Mouse (Mus musculus) cerebellum, adult 18-20 months (tissue): Measurements from ENCODE around the gene Krtap1-4.
A peak's percentile ranks its signal among the peaks of the same experiment; 100 is the strongest.
"Not testable (repeated sequence)": the region's sequence is repeated elsewhere in the genome, so short reads cannot be mapped to it uniquely, and the experiment has no call there.

ENCODE experiments used
- DNase-seq, 2 experiments: peaks; one replicate each; pipeline ENCODE4 v3.0.0; 2021

The Krtap1-4 gene

GRCm38 (mm10) chr11:99583245-99583704, at the start of gene Krtap1-4:
Gene Krtap1-4 (minus strand): TSS chr11:99583654.
- DNase-seq, result no peak

DNA sequence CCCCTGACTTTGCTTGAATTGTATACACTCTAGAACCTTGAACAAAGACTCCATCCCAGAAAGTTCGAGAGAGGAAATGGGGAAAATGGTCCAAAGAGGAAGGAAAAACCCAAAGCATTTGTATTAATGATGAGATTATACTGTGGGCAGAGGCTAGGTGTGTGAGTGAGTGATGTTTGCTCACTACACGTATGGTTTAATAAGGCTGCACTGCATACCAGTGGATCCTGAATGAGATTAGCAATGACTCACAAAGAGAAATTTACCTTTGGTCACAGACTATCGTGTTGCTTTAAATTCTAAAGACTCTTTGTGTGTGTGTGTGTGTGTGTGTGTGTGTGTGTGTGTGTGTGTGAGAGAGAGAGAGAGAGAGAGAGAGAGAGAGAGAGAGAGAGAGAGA, 47.4 kb upstream of the Krtap1-4 start:
- DNase-seq, result no peak

DNA sequence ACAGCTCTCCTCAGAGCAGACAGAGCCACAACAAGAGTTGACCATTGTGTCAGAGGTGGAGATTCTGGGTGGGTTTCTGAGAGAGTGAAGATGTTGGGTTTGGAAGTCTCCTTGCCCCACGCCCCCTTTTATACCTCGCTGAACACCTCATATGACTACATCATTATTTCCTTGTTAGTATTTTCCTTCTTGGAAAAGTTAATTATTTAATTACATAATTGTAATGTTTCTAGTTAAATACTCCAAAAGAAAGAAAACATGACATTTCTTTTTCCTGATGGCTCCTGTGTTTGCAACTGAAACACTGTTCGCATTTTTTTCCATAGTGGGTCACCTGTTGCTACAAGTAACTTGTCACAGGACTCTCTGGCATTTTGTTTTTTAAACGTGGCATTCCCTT, 44.7 kb upstream of the Krtap1-4 start, which contains the start of gene Krtap4-1:
Krtap4-1 (minus strand) TSS at position 101 of the 400 bp plus-strand sequence.
- no peak for DNase-seq

GRCm38 (mm10) chr11:99620335-99620734, 36.9 kb upstream of the Krtap1-4 start, which contains the start of gene Gm11562:
Gene Gm11562 (minus strand): TSS chr11:99620435.
- DNase-seq, result no peak

- DNase-seq, result no peak
Measured at GRCm38 (mm10) chr11:99614796-99615363, 31.4 kb upstream of the Krtap1-4 start, which contains the start of gene Krtap2-4. Gene Krtap2-4 (minus strand): TSS chr11:99614846.

- not testable (repeated sequence) for DNase-seq
Measured at GRCm38 (mm10) chr11:99610089-99610488, 26.6 kb upstream of the Krtap1-4 start, which contains the start of gene Gm11937. Gene Gm11937 (minus strand): TSS chr11:99610189.

DNA sequence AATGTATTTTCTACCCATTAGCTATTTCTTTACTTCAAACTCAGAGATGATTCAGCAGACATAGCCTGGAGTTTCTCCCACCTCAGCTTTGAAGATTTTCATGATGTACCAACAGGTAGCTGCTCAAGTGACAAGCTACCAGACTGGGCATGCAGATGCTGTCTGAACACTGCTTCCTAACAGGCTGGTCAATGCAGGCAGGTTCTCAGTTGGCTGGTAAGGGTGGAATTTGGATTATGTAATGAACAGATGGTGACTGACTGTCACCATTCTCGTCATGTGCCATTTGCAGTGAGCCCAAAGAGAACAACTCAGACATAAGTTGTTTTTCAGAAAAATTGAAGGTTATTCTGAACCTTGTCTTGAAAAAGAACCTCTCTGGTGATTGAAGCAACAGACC, 25.7 kb upstream of the Krtap1-4 start:
- peak; percentile 19 to 37 for DNase-seq

GRCm38 (mm10) chr11:99603208-99603607, 19.8 kb upstream of the Krtap1-4 start, which contains the start of gene Gm11938:
Gene Gm11938 (minus strand): TSS chr11:99603308.
- DNase-seq, result not testable (repeated sequence)

DNA sequence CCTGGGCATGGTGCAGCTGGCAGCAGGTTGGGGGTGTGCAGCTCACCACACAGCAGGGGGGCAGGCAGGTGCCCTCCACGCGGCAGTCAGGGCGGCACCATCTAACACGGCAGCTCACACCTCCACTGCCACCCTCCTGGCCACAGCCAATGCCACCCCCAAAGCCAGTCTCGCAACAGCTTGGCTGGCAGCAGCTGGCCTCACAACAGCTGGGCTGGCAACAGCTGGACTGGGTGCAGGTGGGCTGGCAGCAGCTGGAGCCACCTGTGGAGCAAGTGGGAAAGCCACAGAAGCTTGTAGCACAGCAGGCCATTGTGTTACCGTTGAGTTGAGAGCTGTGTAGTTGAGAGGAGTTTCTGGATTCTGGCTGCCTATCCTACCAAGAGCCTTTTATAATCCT, 14.3 kb upstream of the Krtap1-4 start, which contains the start of gene Krtap9-3:
Krtap9-3 (minus strand) TSS at position 364 of the 400 bp plus-strand sequence.
- DNase-seq, result not testable (repeated sequence)

DNA sequence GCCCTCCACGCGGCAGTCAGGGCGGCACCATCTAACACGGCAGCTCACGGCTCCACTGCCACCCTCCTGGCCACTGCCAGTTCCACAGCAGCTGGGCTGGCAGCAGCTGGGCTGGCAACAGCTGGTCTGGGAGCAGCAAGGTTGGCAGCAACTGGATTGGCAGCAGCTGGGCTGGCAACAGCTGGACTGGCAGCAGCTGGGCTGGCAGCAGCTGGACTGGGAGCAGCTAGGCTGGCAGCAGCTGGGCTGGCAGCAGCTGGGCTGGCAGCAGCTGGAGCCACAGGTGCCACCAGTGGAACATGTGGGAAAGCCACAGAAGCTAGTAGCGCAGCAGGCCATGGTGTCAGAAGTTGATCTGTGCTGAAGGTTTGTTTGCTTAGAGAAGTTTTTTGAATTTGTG, 7.5 kb upstream of the Krtap1-4 start, which contains the start of gene Krtap1-3:
Krtap1-3 (minus strand) TSS at position 359 of the 400 bp plus-strand sequence.
- DNase-seq, result no peak

DNA sequence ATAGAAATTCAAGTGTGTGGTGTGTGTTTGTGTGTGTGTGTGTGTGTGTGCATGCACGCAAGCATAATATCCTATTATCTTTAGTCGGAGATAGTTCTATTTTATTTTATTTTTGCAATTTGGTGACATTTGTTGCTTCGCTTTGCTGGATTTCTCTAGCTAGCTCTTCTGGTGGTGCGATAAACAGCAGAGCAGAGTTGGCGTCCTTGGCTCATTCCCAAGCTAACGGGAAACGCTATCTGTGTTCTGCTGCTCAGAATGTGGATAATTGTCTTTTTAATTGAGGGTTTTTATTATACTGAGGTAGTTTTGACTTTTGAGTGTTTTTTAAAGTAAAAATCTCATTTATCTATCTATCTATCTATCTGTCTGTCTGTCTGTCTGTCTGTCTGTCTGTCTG, 1.6 kb upstream of the Krtap1-4 start:
- no peak for DNase-seq

- DNase-seq, result no peak
Measured at GRCm38 (mm10) chr11:99581564-99581963, 1.9 kb downstream of the Krtap1-4 start.

- DNase-seq, result no peak
Measured at GRCm38 (mm10) chr11:99581051-99581450, 2.4 kb downstream of the Krtap1-4 start.

DNA sequence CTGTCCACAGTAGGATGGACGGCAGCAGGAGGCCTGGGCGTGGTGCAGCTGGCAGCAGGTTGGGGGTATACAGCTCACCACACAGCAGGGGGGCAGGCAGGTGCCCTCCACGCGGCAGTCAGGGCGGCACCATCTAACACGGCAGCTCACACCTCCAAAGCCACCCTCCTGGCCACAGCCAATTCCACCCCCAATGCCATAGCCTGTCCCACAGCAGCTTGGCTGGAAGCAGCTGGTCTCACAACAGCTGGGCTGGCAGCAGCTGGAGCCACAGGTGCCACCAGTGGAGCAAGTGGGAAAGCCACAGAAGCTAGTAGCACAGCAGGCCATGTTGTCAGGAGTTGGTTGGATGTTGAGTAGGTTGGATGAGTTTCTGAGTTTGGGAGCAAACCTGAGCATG, 2.8 kb downstream of the Krtap1-4 start, which contains the start of gene Krtap1-5:
Krtap1-5 (minus strand) TSS at position 381 of the 400 bp plus-strand sequence.
- DNase-seq, result no peak

DNA sequence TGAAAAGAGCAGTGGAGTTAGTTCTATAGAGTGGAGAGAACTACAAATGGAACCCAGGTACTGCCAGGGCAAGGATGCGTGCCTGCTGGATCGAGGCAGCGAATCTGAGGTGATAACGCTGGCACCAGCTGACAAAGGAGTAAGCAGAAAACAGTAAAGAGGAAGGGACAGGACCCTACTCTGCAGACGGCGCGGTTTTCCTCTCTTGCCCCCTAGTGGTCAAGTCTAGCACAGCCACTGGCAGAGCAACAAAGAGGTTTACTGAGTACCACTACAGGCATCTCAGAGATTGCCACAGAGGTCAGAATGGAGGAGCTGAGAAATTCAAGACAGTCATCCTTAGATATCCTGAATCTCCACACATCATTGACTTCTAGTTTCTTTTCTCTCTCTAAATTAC, 9.3 kb downstream of the Krtap1-4 start:
- DNase-seq, result peak; percentile 54 to 55

GRCm38 (mm10) chr11:99573164-99573563, 10.3 kb downstream of the Krtap1-4 start:
- DNase-seq, result no peak

GRCm38 (mm10) chr11:99566530-99566929, 16.9 kb downstream of the Krtap1-4 start, which contains the start of gene Krtap3-1:
Gene Krtap3-1 (minus strand): TSS chr11:99566630.
- no peak for DNase-seq

- DNase-seq, result no peak
Measured at GRCm38 (mm10) chr11:99562580-99562979, 20.9 kb downstream of the Krtap1-4 start.

GRCm38 (mm10) chr11:99559366-99559765, 24.1 kb downstream of the Krtap1-4 start, which contains the start of gene Gm11939:
Gene Gm11939 (minus strand): TSS chr11:99559466.
- no peak for DNase-seq

DNA sequence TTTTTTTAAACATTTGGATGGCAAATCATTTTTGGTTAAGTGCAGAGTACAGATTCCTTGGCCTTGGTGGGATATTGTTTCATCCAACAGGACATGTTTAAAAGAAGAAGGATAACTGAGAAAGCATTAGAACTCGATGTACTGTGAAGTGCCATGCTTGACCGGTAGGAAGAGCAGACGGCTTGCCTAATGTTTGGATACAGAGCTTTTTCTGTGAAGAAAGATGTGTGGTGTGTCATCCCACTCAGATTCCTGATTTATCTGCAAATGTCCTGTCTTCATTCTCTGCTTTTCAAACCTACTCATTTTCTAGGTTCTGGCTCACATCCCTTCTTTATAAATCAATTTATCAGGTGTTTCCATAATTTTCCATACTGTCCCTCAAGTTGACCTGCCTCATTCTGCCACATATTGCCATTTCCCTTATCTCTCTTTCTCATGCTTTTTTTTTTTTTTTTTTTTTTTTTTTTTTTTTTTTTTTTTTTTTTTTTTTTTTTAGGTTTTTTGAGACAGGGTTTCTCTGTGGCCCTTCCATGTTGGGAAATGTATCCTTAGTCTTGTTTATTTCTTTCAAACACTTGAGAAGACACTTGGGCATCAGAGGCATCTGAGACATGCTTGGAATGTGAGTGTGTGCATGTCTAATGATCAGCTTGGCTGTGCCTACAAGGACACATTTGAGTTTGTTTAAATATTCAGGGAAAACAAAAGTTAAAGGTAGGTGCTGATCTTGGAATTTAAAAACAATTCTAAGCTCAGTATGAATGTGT, 25.3 kb downstream of the Krtap1-4 start:
- DNase-seq, result no peak

DNA sequence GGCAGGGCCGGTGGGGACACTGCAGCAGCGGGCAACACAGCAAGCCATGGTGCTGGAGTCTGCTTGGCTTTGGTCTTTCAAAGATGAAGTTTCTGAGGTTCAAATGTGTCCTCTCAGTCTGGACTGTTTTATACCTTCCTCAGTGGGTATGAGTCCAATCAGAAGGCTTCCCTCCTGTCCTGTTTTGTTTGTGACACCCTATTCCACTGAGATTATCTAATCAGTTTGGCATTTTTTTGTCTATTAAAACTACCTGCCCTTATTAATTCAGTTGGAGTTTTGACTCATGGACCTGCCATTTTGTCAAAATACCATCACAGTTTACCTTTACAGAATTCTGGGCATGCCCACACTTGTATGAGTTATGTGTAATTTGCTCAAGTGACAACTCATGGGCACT, 26.7 kb downstream of the Krtap1-4 start, which contains the start of gene Krtap3-2:
Krtap3-2 (minus strand) TSS at position 101 of the 400 bp plus-strand sequence.
- no peak for DNase-seq

- DNase-seq, result no peak
Measured at GRCm38 (mm10) chr11:99556195-99556594, 27.3 kb downstream of the Krtap1-4 start.

DNA sequence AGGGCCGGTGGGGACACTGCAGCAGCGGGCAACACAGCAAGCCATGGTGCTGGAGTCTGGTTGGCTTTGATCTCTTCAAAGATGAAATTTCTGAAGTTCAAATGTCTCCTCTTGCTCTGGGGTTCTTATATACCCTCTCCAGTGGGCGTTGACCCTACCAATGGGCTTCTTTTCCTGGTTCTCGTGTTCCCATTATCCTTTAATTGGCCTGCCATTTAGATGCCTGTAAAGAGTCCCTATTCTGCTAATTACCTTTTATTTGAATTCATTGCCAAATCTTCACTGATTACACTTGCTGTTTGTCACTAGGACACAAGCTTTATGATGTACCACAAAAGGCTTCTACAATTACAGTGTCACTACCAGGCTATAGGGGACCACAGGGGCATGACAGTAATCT, 32.7 kb downstream of the Krtap1-4 start, which contains the start of gene Krtap3-3:
Krtap3-3 (minus strand) TSS at position 101 of the 400 bp plus-strand sequence.
- DNase-seq, result no peak
